Mouse (Mus musculus) stomach, postnatal 0 days (tissue): ENCODE results near the gene Mrps2. TPM values are rescaled to one million over a fixed set of nuclear protein-coding genes. Genes with fewer than 3 reads are reported as not detected.
A peak's percentile ranks its signal among the peaks of the same experiment; 100 is the strongest.
"Not testable (repeated sequence)": the region's sequence is repeated elsewhere in the genome, so short reads cannot be mapped to it uniquely, and the experiment has no call there.

Experiments used
- ATAC-seq: fragments of 200-750 bp; cut with Nextera tagmentation; 2 replicates; pipeline ENCODE4 v1.8.0; 2017; ENCODE audit not compliant: low FRiP score, low TSS enrichment
- DNase-seq: peaks from one replicate; pipeline ENCODE4 v3.0.0-alpha.2; 2016; ENCODE audit warnings: low spot score
- H3K27ac ChIP-seq: fragments of 300-500 bp; sonication (generic); replicated peaks from 2 replicates; pipeline ENCODE4 v1.5.1; 2014; ENCODE audit warnings: mild to moderate bottlenecking, control low read depth
- H3K27me3 ChIP-seq: fragments of 300-500 bp; sonication (generic); 2 replicates; pipeline ENCODE4 v1.6.1; 2014; ENCODE audit warnings: low read length; ENCODE audit not compliant: control insufficient read depth, insufficient read depth
- H3K36me3 ChIP-seq: fragments of 300-500 bp; sonication (generic); 2 replicates; pipeline ENCODE4 v1.6.1; 2014; ENCODE audit warnings: low read length, mixed read lengths; ENCODE audit not compliant: control insufficient read depth, insufficient read depth
- H3K4me1 ChIP-seq: fragments of 300-500 bp; sonication (generic); replicated peaks from 2 replicates; pipeline ENCODE4 v1.6.1; 2014; ENCODE audit warnings: antibody characterized with exemption; ENCODE audit not compliant: control insufficient read depth, insufficient read depth
- H3K4me2 ChIP-seq: fragments of 300-500 bp; sonication (generic); replicated peaks from 2 replicates; pipeline ENCODE4 v1.6.1; 2014; ENCODE audit warnings: low read depth, mild to moderate bottlenecking, control low read depth, moderate library complexity
- H3K4me3 ChIP-seq: fragments of 300-500 bp; sonication (generic); 2 replicates; pipeline ENCODE4 v1.5.1; 2014; ENCODE audit warnings: low read depth, low read length, control low read depth
- H3K9ac ChIP-seq: fragments of 300-500 bp; sonication (generic); 2 replicates; pipeline ENCODE4 v1.6.1; 2014; ENCODE audit warnings: mild to moderate bottlenecking, low read length, control low read depth, mixed read lengths
- H3K9me3 ChIP-seq: fragments of 300-500 bp; sonication (generic); 2 replicates; pipeline ENCODE4 v1.6.1; 2016; ENCODE audit warnings: low read length; ENCODE audit not compliant: control insufficient read depth
- CTCF ChIP-seq: IDR thresholded peaks from 2 replicates; pipeline ENCODE4 v1.5.1; 2016; ENCODE audit warnings: antibody characterized with exemption, low read depth, mild to moderate bottlenecking, moderate library complexity
- EP300 ChIP-seq: optimal IDR thresholded peaks from 2 replicates; pipeline ENCODE3; 2016; ENCODE audit warnings: antibody characterized with exemption
- WGBS: fragments of 180-500 bp; shearing (Covaris S2); extraction: QIAGEN DNeasy Blood & Tissue Kit; methylation state at CpG from one replicate; pipeline ENCODE4 v1.1.7; 2014; 5-methylcytosine and 5-hydroxymethylcytosine counted together
- polyA plus RNA-seq: library from polyadenylated mRNA; unstranded; fragments of >200 nt; fragmentation: Nextera tagmentation; extraction: Ambion mirVana; gene quantifications from 2 replicates; pipeline ENCODE4 v1.2.1, GENCODE M21; 2015

The Mrps2 gene
- polyA plus RNA-seq, 1 experiment from 2014 or later, result 25.3 TPM

DNA sequence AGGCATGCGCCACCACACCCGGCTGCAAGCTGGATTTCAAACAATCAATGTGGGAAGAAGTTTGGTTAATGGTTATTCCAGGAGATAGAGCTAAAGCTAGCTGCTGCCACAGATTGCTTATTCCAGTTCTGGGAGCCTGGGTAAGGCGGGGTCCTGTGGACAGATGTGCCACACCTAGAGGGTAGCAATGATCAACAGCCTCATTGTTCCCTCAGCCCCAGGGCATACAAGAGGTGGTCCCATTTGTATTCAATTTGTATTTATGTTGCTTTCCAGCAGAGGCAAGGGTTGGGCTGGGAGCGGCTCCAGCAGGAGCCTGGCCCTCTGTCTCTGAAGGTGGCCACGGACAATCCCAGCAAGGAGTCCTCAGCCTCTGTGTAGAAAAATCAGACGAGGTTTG, 38.4 kb downstream of the Mrps2 start:
- no peaks in the 10 kb centered on the region for H3K27me3 ChIP-seq
- H3K9me3 ChIP-seq, result no peaks in the 10 kb centered on the region
- 0 out of 2 replicates have a peak, but pooled peaks cover 2% of the 10 kb centered on the region for H3K36me3 ChIP-seq
- no peak overlapping the region for H3K9ac ChIP-seq
- WGBS, result 74% methylated on average over 6 of the region's 6 CpGs
- ATAC-seq (no peak), DNase-seq (no peak)
- H3K27ac ChIP-seq, result no peak overlapping the region
- no peak for TF ChIP-seq EP300
- no peak for TF ChIP-seq CTCF
- no peak overlapping the region for H3K4me3 ChIP-seq
- H3K4me1 ChIP-seq, result no peaks in the 10 kb centered on the region
- no peak overlapping the region for H3K4me2 ChIP-seq

DNA sequence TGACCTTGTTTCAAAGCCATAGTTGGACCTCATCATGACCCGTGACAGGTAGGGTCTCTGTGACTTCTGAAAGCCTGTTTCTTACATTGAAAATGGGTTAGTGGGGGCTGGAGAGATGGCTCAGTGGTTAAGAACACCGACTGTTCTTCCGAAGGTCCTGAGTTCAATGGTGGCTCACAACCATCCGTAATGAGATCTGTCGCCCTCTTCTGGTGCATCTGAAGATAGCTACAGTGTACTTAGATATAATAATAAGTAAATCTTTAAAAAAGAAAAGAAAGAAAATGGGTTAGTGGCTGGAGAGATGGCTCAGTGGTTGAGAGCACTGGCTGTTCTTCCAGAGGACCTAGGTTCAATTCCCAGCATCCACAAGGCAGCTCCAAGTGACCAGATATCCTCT, 43.7 kb downstream of the Mrps2 start:
- not testable (repeated sequence) for H3K36me3 ChIP-seq, ATAC-seq, H3K27ac ChIP-seq, H3K4me2 ChIP-seq, H3K4me3 ChIP-seq, H3K9ac ChIP-seq, H3K4me1 ChIP-seq, H3K9me3 ChIP-seq, H3K27me3 ChIP-seq, DNase-seq
- 49% methylated on average over 5 of the region's 5 CpGs for WGBS
- peak; percentile 64 for TF ChIP-seq CTCF

DNA sequence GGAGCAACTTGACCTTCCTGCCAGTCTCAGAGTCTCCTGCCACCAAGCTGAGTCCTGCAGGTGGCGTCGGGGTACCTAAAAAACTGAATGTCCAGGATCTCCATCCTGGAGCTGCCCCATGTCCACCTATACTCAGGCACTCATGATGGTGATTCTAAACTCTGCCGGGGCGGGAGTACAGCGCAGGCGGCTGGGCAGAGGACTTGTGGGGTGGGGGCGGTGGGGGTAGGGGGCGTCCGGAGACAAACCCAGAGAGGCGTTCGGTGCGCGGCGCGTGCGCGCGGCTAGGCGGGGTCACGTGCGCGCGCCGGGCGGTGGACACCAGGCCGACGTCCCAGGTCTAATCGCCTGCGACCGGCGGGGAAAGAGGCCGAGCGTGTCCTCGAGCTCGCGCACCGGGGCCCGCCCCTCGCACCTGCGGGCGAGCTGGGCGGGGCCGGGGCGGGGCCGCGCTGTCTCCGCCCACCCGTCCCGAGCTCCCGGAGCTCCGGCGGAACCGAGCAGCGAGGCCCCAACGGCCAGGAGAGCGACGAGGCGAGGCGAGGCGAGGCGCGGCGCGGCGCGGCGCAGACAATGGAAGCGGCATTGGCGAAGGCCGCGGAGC, 45.0 kb downstream of the Mrps2 start, which contains the start of gene Ralgds:
Ralgds (plus strand) TSS at position 328 of the 604 bp plus-strand sequence.
- Histone ChIP-seq H3K4me1 (peaks cover 5% of the 10 kb centered on the region), H3K27ac (peak within 1 kb of the TSS; percentile 93), H3K36me3 (no peaks in the 10 kb centered on the region), H3K9ac (peak within 1 kb of the TSS; percentile 78), H3K4me2 (peak within 1 kb of the TSS; percentile 96), H3K4me3 (peak within 1 kb of the TSS; percentile 68), H3K27me3 (no peaks in the 10 kb centered on the region), H3K9me3 (no peaks in the 10 kb centered on the region)
- TF ChIP-seq EP300 (no peak), CTCF (peak; percentile 50)
- 0% methylated on average over 64 of the region's 71 CpGs for WGBS
- DNase-seq (peak; percentile 87), ATAC-seq (peak; percentile 60)

DNA sequence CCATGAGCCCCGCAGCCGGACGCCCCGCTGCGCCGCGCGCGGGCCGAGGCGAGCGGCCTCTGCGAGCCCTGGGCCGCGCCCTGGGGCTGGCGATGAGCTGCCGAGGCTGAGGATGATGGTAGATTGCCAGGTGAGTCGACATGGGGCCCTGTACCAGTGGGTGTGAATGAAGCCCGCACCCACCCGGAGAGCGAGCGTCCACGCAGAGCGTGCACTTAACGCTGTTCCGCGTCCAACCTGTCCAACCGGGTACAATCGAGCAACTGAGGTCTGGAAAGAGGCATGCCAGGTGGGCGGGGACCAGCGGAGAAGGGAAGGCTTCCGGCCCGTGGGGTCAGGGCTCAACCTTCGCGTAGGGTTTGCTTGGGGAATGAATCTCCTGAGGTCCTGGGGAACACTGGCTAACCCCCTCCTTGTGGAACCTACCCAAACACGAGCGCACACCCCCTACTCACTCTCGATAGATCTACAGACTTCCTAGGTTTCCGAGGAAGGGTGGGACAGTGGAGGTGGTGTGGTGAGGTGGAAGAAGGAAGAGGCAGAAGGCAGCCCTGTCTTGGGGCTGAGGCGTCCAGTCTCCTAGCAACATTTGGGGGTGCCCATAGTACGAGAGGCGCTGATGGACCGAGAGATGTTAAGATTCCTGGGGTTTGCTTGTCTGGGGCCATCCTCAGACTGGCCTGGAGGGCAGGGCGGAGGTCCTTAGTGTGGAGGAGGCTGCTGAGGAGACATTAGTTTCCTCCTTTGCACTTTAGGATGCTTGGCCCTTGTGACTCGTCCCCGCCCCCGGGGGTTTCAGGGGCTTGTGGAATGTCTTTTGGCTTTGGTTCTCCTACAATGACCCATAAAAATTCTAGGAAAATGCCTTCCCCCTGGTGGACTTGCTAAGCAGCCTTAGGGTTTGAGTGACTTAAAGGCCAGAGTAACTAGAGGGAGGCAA, 45.8 kb downstream of the Mrps2 start:
- Histone ChIP-seq H3K4me2 (peak overlapping the region; percentile 96), H3K9ac (peak overlapping the region; percentile 78), H3K27ac (peak overlapping the region; percentile 93), H3K4me3 (peak overlapping the region; percentile 68), H3K27me3 (no peaks in the 10 kb centered on the region), H3K36me3 (no peaks in the 10 kb centered on the region), H3K9me3 (no peaks in the 10 kb centered on the region), H3K4me1 (peaks cover 5% of the 10 kb centered on the region)
- TF ChIP-seq CTCF (no peak), EP300 (no peak)
- WGBS, result 5% methylated on average over 46 of the region's 47 CpGs
- DNase-seq (peak; percentile 80), ATAC-seq (peak; percentile 10; the same call in 1 of the 2 replicates)

DNA sequence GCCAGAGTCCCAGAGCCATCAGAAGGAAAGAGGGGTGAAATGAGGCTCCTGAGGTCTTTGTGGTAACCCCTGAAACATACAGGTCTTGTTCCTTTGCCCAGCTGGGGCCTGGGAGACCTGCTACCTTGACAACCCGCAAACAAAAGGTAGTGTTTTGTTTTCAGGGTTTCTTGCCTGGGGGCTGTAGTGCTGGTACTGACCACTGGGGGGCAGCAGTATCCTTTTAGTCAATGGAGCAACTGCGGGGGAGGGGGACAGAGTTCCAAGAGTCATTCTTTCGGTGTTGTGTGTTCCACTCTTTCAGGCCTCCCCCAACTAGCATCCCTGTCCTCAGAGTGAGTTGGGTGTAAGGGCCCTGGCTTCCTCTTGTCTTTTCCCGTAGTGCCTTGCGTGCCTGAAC, 46.6 kb downstream of the Mrps2 start:
- Histone ChIP-seq H3K4me2 (peak overlapping the region; percentile 96), H3K4me1 (peaks cover 5% of the 10 kb centered on the region), H3K9ac (no peak overlapping the region), H3K27me3 (no peaks in the 10 kb centered on the region), H3K4me3 (peak overlapping the region; percentile 68), H3K27ac (peak overlapping the region; percentile 93), H3K36me3 (no peaks in the 10 kb centered on the region), H3K9me3 (no peaks in the 10 kb centered on the region)
- ATAC-seq (no peak), DNase-seq (peak; percentile 89)
- TF ChIP-seq EP300 (no peak), CTCF (peak; percentile 94)
- WGBS, result 19% methylated on average over 5 of the region's 5 CpGs
